Mouse (Mus musculus) liver, embryonic 13.5 days (tissue): ENCODE measurements around the gene Myo18b. TPM values are rescaled to one million over a fixed set of nuclear protein-coding genes. Genes with fewer than 3 reads are reported as not detected.

ENCODE experiments used
- ATAC-seq: fragments of 200-750 bp; cut with Nextera tagmentation; 2 replicates; pipeline ENCODE4 v1.8.0; 2017; ENCODE audit warnings: low read depth, mild to moderate bottlenecking, moderate number of reproducible peaks, moderate library complexity
- DNase-seq: peaks from one replicate; pipeline ENCODE4 v3.0.0; 2022
- H3K27ac ChIP-seq: fragments of 300-500 bp; sonication (generic); 2 replicates; pipeline ENCODE4 v1.5.1; 2015; ENCODE audit warnings: moderate library complexity, mild to moderate bottlenecking, inconsistent platforms
- H3K27me3 ChIP-seq: fragments of 300-500 bp; sonication (generic); 2 replicates; pipeline ENCODE4 v1.6.1; 2015; ENCODE audit warnings: mild to moderate bottlenecking, inconsistent platforms
- H3K36me3 ChIP-seq: fragments of 300-500 bp; sonication (generic); 2 replicates; pipeline ENCODE4 v1.6.1; 2015; ENCODE audit warnings: mild to moderate bottlenecking, inconsistent platforms
- H3K4me1 ChIP-seq: fragments of 300-500 bp; sonication (generic); replicated peaks from 2 replicates; pipeline ENCODE4 v1.6.1; 2015; ENCODE audit warnings: inconsistent platforms
- H3K4me2 ChIP-seq: fragments of 300-500 bp; sonication (generic); 2 replicates; pipeline ENCODE4 v1.6.1; 2015; ENCODE audit warnings: inconsistent platforms, mild to moderate bottlenecking, moderate library complexity
- H3K4me3 ChIP-seq: fragments of 300-500 bp; sonication (generic); replicated peaks from 2 replicates; pipeline ENCODE4 v1.5.1; 2015; ENCODE audit warnings: mild to moderate bottlenecking, inconsistent platforms
- H3K9ac ChIP-seq: fragments of 300-500 bp; sonication (generic); 2 replicates; pipeline ENCODE4 v1.6.1; 2015; ENCODE audit warnings: mild to moderate bottlenecking, inconsistent platforms
- H3K9me3 ChIP-seq: fragments of 300-500 bp; sonication (generic); replicated peaks from 2 replicates; pipeline ENCODE4 v1.6.1; 2016; ENCODE audit warnings: inconsistent platforms
- WGBS: fragments of 180-500 bp; shearing (Covaris S2); methylation state at CpG from one replicate; pipeline ENCODE4 v1.1.7; 2015; ENCODE audit not compliant: insufficient replicate concordance; 5-methylcytosine and 5-hydroxymethylcytosine counted together
- polyA plus RNA-seq: library from polyadenylated mRNA; unstranded; fragments of >200 nt; fragmentation: Nextera tagmentation; extraction: Ambion mirVana; gene quantifications from 2 replicates; pipeline ENCODE4 v1.2.1, GENCODE M21; 2015

Gene Myo18b
- polyA plus RNA-seq, 1 experiment from 2014 or later: 0.07 TPM

GRCm38 (mm10) chr5:112769721-112770119 is 126.4 kb downstream of the Myo18b start:
- 27% methylated on average over 4 of the region's 4 CpGs for WGBS

GRCm38 (mm10) chr5:112769020-112769720 is 127.0 kb downstream of the Myo18b start:
- Histone ChIP-seq H3K4me1 (no peaks in the 10 kb centered on the region), H3K9me3 (0 out of 2 replicates have a peak, but pooled peaks cover 3% of the 10 kb centered on the region), H3K27ac (no peak overlapping the region), H3K27me3 (peaks cover 4% of the 10 kb centered on the region; the same call in 1 of the 2 replicates), H3K4me2 (no peak overlapping the region), H3K4me3 (no peak overlapping the region), H3K36me3 (no peaks in the 10 kb centered on the region), H3K9ac (no peak overlapping the region)
- ATAC-seq (no peak), DNase-seq (no peak)
- WGBS: 56% methylated on average over 11 of the region's 11 CpGs

More at GRCm38 (mm10) chr5:112769721-112770119, 126.4 kb downstream of the Myo18b start:
- 0 out of 2 replicates have a peak, but pooled peaks cover 3% of the 10 kb centered on the region for H3K9me3 ChIP-seq
- H3K9ac ChIP-seq: no peak overlapping the region
- no peak overlapping the region for H3K4me3 ChIP-seq
- no peak for ATAC-seq
- no peaks in the 10 kb centered on the region for H3K36me3 ChIP-seq
- H3K4me2 ChIP-seq: no peak overlapping the region
- H3K4me1 ChIP-seq: no peaks in the 10 kb centered on the region
- no peak for DNase-seq
- H3K27ac ChIP-seq: no peak overlapping the region
- peaks cover 4% of the 10 kb centered on the region; the same call in 1 of the 2 replicates for H3K27me3 ChIP-seq

- H3K4me3 ChIP-seq: no peak overlapping the region
- H3K36me3 ChIP-seq: no peaks in the 10 kb centered on the region
- ATAC-seq (no peak), DNase-seq (no peak)
- H3K9ac ChIP-seq: no peak overlapping the region
- H3K9me3 ChIP-seq: 0 out of 2 replicates have a peak, but pooled peaks cover 3% of the 10 kb centered on the region
- H3K27ac ChIP-seq: no peak overlapping the region
- peaks cover 4% of the 10 kb centered on the region; the same call in 1 of the 2 replicates for H3K27me3 ChIP-seq
- 76% methylated on average over 5 of the region's 5 CpGs for WGBS
- H3K4me1 ChIP-seq: no peaks in the 10 kb centered on the region
- no peak overlapping the region for H3K4me2 ChIP-seq
These were observed 127.6 kb downstream of the Myo18b start for GRCm38 (mm10) chr5:112768556-112768955.

- Histone ChIP-seq H3K36me3 (no peaks in the 10 kb centered on the region), H3K4me3 (no peak overlapping the region), H3K27me3 (no peaks in the 10 kb centered on the region), H3K4me2 (no peak overlapping the region), H3K9me3 (0 out of 2 replicates have a peak, but pooled peaks cover 4% of the 10 kb centered on the region), H3K4me1 (no peaks in the 10 kb centered on the region), H3K9ac (no peak overlapping the region), H3K27ac (no peak overlapping the region)
- WGBS: 52% methylated on average over 3 of the region's 3 CpGs
- DNase-seq (no peak), ATAC-seq (no peak)
These were observed 134.6 kb downstream of the Myo18b start for GRCm38 (mm10) chr5:112761415-112762075.

- ATAC-seq (no peak), DNase-seq (no peak)
- Histone ChIP-seq H3K27ac (no peak overlapping the region), H3K9ac (no peak overlapping the region), H3K4me1 (no peaks in the 10 kb centered on the region), H3K9me3 (0 out of 2 replicates have a peak, but pooled peaks cover 4% of the 10 kb centered on the region), H3K27me3 (no peaks in the 10 kb centered on the region), H3K4me2 (no peak overlapping the region), H3K4me3 (no peak overlapping the region), H3K36me3 (no peaks in the 10 kb centered on the region)
- 23% methylated on average over 10 of the region's 10 CpGs for WGBS
These were observed 140.6 kb downstream of the Myo18b start for GRCm38 (mm10) chr5:112755581-112755980.

- Histone ChIP-seq H3K4me1 (no peaks in the 10 kb centered on the region), H3K4me3 (no peak overlapping the region), H3K9me3 (peaks cover 14% of the 10 kb centered on the region; the same call in 1 of the 2 replicates), H3K36me3 (no peaks in the 10 kb centered on the region), H3K4me2 (no peak overlapping the region), H3K27ac (no peak overlapping the region), H3K27me3 (peaks cover 11% of the 10 kb centered on the region; the same call in 1 of the 2 replicates), H3K9ac (no peak overlapping the region)
- 55% methylated on average over 5 of the region's 5 CpGs for WGBS
- ATAC-seq (no peak), DNase-seq (no peak)
These were observed 146.5 kb downstream of the Myo18b start for GRCm38 (mm10) chr5:112749634-112750033.

GRCm38 (mm10) chr5:112748001-112748719 is 148.0 kb downstream of the Myo18b start:
- Histone ChIP-seq H3K36me3 (no peaks in the 10 kb centered on the region), H3K4me1 (no peaks in the 10 kb centered on the region), H3K27ac (no peak overlapping the region), H3K4me2 (no peak overlapping the region), H3K9ac (no peak overlapping the region), H3K4me3 (no peak overlapping the region), H3K9me3 (peaks cover 14% of the 10 kb centered on the region; the same call in 1 of the 2 replicates), H3K27me3 (peaks cover 11% of the 10 kb centered on the region; the same call in 1 of the 2 replicates)
- no peak for DNase-seq
- no peak for ATAC-seq
- WGBS: 48% methylated on average over 21 of the region's 21 CpGs

- H3K4me3 ChIP-seq: no peak overlapping the region
- H3K27me3 ChIP-seq: peaks cover 11% of the 10 kb centered on the region; the same call in 1 of the 2 replicates
- H3K9me3 ChIP-seq: peaks cover 14% of the 10 kb centered on the region; the same call in 1 of the 2 replicates
- ATAC-seq (no peak), DNase-seq (no peak)
- WGBS: 50% methylated on average over 8 of the region's 8 CpGs
- H3K36me3 ChIP-seq: no peaks in the 10 kb centered on the region
- H3K4me2 ChIP-seq: no peak overlapping the region
- H3K9ac ChIP-seq: no peak overlapping the region
- H3K27ac ChIP-seq: no peak overlapping the region
- no peaks in the 10 kb centered on the region for H3K4me1 ChIP-seq
These were observed 148.7 kb downstream of the Myo18b start for GRCm38 (mm10) chr5:112747306-112747930.

- no peak overlapping the region for H3K4me3 ChIP-seq
- peaks cover 11% of the 10 kb centered on the region; the same call in 1 of the 2 replicates for H3K27me3 ChIP-seq
- DNase-seq (no peak), ATAC-seq (no peak)
- H3K9ac ChIP-seq: no peak overlapping the region
- H3K4me1 ChIP-seq: no peaks in the 10 kb centered on the region
- H3K27ac ChIP-seq: no peak overlapping the region
- H3K4me2 ChIP-seq: no peak overlapping the region
- 66% methylated on average over 6 of the region's 6 CpGs for WGBS
- peaks cover 18% of the 10 kb centered on the region; the same call in 1 of the 2 replicates for H3K9me3 ChIP-seq
- H3K36me3 ChIP-seq: no peaks in the 10 kb centered on the region
These were observed 151.0 kb downstream of the Myo18b start for GRCm38 (mm10) chr5:112745176-112745575.

GRCm38 (mm10) chr5:112744571-112744970 is 151.6 kb downstream of the Myo18b start:
- H3K27ac ChIP-seq: no peak overlapping the region
- H3K36me3 ChIP-seq: no peaks in the 10 kb centered on the region
- H3K9me3 ChIP-seq: peaks cover 18% of the 10 kb centered on the region; the same call in 1 of the 2 replicates
- ATAC-seq (no peak), DNase-seq (no peak)
- H3K27me3 ChIP-seq: peaks cover 11% of the 10 kb centered on the region; the same call in 1 of the 2 replicates
- H3K4me1 ChIP-seq: no peaks in the 10 kb centered on the region
- no peak overlapping the region for H3K4me3 ChIP-seq
- no peak overlapping the region for H3K4me2 ChIP-seq
- no peak overlapping the region for H3K9ac ChIP-seq
- 75% methylated on average over 11 of the region's 11 CpGs for WGBS
